Mouse (Mus musculus) forebrain, embryonic 16.5 days (tissue): Measurements from ENCODE around the gene Slc30a9. TPM values are rescaled to one million over a fixed set of nuclear protein-coding genes. Genes with fewer than 3 reads are reported as not detected.
A peak's percentile ranks its signal among the peaks of the same experiment; 100 is the strongest.

ENCODE experiments used
- ATAC-seq: fragments of 200-750 bp; cut with Nextera tagmentation; 2 replicates; pipeline ENCODE4 v1.8.0; 2017; ENCODE audit warnings: mild to moderate bottlenecking, moderate library complexity
- H3K27ac ChIP-seq: fragments of 300-500 bp; sonication (generic); 2 replicates; pipeline ENCODE4 v1.5.1; 2014; ENCODE audit warnings: low read length, control low read depth
- H3K27me3 ChIP-seq: fragments of 300-500 bp; sonication (generic); replicated peaks from 2 replicates; pipeline ENCODE4 v1.6.1; 2014; ENCODE audit warnings: low read length; ENCODE audit not compliant: control insufficient read depth, insufficient read depth
- H3K36me3 ChIP-seq: fragments of 300-500 bp; sonication (generic); 2 replicates; pipeline ENCODE4 v1.6.1; 2014; ENCODE audit not compliant: control insufficient read depth, insufficient read depth
- H3K4me1 ChIP-seq: fragments of 300-500 bp; sonication (generic); replicated peaks from 2 replicates; pipeline ENCODE4 v1.6.1; 2014; ENCODE audit warnings: low read length; ENCODE audit not compliant: control insufficient read depth, insufficient read depth
- H3K4me2 ChIP-seq: fragments of 300-500 bp; sonication (generic); 2 replicates; pipeline ENCODE4 v1.6.1; 2014; ENCODE audit warnings: mild to moderate bottlenecking, low read length, control low read depth
- H3K4me3 ChIP-seq: fragments of 300-500 bp; sonication (generic); replicated peaks from 2 replicates; pipeline ENCODE4 v1.5.1; 2014; ENCODE audit warnings: mild to moderate bottlenecking, low read length, control low read depth
- H3K9ac ChIP-seq: fragments of 300-500 bp; sonication (generic); replicated peaks from 2 replicates; pipeline ENCODE4 v1.6.1; 2014; ENCODE audit warnings: low read depth, low read length, control low read depth
- H3K9me3 ChIP-seq: fragments of 300-500 bp; sonication (generic); 2 replicates; pipeline ENCODE4 v1.6.1; 2016; ENCODE audit warnings: low read length; ENCODE audit not compliant: control insufficient read depth
- WGBS: fragments of 180-500 bp; shearing (Covaris S2); extraction: QIAGEN DNeasy Blood & Tissue Kit; methylation state at CpG from one replicate; pipeline ENCODE4 v1.1.7; 2014; 5-methylcytosine and 5-hydroxymethylcytosine counted together
- polyA plus RNA-seq: library from polyadenylated mRNA; unstranded; fragments of >200 nt; fragmentation: Nextera tagmentation; extraction: Ambion mirVana; gene quantifications from 2 replicates; pipeline ENCODE4 v1.2.1, GENCODE M21; 2015

Gene Slc30a9
- 147 and 159 TPM in 2 replicates for polyA plus RNA-seq

DNA sequence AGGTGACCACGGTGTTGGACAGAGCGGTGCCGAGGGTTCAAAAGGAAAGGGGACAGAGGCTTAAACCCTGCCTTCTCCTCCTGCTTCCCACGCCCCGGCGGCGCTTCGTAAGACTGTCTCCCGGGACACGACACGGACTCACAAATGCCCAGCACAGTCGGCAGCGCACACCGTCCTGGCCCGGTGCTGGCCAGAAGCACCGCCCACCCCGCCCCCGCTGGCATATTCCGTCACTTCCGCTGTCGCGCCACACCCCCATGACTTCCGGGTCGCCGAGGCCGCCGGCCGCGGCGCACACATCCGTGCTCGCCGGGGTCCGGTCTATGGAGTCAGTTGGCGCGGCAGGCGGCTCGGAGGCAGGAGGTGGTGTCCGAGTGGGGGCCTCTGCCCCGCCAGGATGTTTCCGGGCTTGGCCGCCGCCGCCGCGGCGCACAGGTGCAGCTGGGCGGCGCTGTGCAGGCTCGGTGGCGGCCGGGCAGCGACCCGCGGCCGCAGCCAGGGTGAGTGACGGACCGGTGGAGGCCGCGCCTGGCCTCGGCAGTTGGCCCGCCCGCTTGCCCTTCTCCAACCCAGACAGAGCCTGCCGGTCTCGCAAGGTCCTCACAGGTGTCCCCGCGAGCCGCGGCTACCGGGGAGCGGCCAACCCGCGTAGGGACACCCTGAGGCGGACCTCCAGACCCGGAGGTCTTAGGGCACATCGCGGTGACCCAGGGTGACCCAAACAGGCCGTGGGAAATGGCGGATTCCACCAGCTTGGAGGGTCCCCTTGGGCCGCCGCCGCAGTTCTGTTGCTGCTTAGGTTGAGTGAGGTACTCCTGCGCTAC lies at the start of gene Slc30a9:
Gene Slc30a9 (plus strand): TSS at position 258 of the 824 bp plus-strand sequence.
- Histone ChIP-seq H3K4me1 (peaks cover 11% of the 10 kb centered on the region), H3K27me3 (no peaks in the 10 kb centered on the region), H3K27ac (peak within 1 kb of the TSS; percentile 75), H3K9me3 (no peaks in the 10 kb centered on the region), H3K36me3 (no peaks in the 10 kb centered on the region), H3K4me2 (peak within 1 kb of the TSS; percentile 73), H3K4me3 (peak within 1 kb of the TSS; percentile 99), H3K9ac (peak within 1 kb of the TSS; percentile 93)
- under 1% methylated on average over 80 of the region's 83 CpGs for WGBS
- ATAC-seq = peak; percentile 96

DNA sequence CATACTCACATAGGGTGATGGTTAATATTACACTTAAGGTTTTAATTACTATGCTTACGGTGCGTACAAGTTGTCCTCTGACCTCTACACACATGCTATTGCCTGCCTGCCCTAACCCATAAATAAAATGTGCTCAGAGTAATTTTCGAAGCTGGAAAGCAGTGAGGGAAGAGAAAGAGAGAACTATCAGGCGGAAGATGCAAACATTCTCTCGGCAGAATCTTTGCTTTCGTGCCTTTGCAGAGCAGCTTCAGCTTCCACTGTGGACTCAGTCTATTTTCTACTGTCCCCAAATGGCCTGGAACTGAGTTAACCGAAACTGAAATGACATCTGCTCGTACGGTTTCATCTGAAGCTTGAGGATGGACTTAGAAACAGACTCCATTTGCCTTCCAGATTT lies 48.3 kb upstream of the Slc30a9 start:
- H3K27ac ChIP-seq = no peak overlapping the region
- ATAC-seq = no peak
- peaks cover 15% of the 10 kb centered on the region for H3K4me1 ChIP-seq
- no peak overlapping the region for H3K4me3 ChIP-seq
- no peak overlapping the region for H3K9ac ChIP-seq
- WGBS = 87% methylated on average over 9 of the region's 9 CpGs
- no peaks in the 10 kb centered on the region for H3K36me3 ChIP-seq
- no peaks in the 10 kb centered on the region for H3K9me3 ChIP-seq
- H3K27me3 ChIP-seq = no peaks in the 10 kb centered on the region
- H3K4me2 ChIP-seq = no peak overlapping the region

DNA sequence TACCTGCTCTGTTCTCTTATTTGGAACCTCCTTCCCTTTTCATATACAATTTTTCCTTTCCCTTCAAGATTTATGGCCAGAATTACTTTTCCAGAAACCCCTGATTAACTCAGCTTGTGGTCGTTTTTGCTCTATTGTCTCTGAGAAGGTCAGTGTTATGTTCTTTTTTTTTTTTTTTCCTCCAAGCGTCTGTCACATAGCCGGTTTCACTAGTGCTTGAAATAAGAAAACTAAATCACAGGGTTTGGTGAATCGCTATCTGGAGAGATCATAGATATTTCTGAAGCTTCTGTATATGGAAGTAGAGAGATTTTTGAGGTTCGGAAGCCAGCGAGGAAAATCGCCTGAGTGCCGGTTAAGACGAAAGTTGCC lies 46.6 kb upstream of the Slc30a9 start:
- no peak; the same call in 1 of the 2 replicates for ATAC-seq
- 0% methylated on average over 9 of the region's 9 CpGs for WGBS
- Histone ChIP-seq H3K9ac (peak overlapping the region; percentile 45; the same call in 1 of the 2 replicates), H3K9me3 (no peaks in the 10 kb centered on the region), H3K27ac (no peak overlapping the region), H3K4me3 (peak overlapping the region; percentile 99), H3K36me3 (peaks cover 6% of the 10 kb centered on the region), H3K4me1 (peaks cover 15% of the 10 kb centered on the region), H3K27me3 (no peaks in the 10 kb centered on the region), H3K4me2 (peak overlapping the region; percentile 56)

DNA sequence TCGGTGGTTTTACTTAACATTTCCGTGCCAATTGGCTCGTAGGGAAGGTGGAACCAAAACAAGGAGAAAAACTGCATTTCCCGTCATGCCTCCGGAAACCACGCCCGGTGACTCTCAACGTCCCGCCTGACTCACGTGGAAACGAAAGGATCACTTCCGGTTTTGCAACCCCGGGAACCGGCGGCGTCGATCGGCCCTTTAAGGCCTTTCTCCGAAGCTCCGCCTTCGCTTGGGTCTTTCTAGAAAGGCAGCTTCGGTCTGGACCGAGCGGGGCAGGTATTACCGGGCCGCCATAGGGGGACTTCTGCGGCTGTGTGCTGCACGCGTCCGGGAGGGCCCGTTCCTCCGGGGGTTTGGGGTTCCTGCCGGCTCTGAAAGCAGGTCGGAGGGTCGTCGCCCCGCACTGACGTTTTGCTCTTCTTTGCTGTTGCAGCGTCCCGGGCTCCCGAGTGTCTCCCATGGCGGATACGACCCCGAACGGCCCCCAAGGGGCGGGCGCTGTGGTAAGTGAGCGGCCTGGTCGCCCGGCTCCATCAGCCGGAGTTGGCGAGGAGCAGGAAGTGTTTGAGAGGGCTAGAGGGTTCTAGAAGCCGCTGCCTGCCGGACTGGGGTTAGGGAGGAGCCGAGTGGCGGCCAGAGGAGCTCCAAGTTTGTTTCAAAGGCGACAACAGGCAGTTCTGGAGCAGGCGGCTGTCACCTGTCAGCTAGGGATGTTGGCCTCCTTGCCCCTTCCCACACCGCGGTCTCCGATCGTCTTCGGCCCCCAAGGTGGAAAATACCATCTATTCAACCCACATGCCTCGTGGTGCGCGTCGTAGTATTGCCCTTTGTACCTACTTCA lies 46.0 kb upstream of the Slc30a9 start, which contains the start of gene Tmem33:
Gene Tmem33 (plus strand): TSS at position 35 of the 841 bp plus-strand sequence.
- no peaks in the 10 kb centered on the region for H3K9me3 ChIP-seq
- peak within 1 kb of the TSS; percentile 99 for H3K4me3 ChIP-seq
- peak within 1 kb of the TSS; percentile 90 for H3K9ac ChIP-seq
- peaks cover 15% of the 10 kb centered on the region for H3K4me1 ChIP-seq
- peak within 1 kb of the TSS; percentile 83 for H3K4me2 ChIP-seq
- under 1% methylated on average over 67 of the region's 67 CpGs for WGBS
- peak; percentile 92 for ATAC-seq
- H3K27ac ChIP-seq = peak within 1 kb of the TSS; percentile 94
- peaks cover 12% of the 10 kb centered on the region for H3K36me3 ChIP-seq
- no peaks in the 10 kb centered on the region for H3K27me3 ChIP-seq

DNA sequence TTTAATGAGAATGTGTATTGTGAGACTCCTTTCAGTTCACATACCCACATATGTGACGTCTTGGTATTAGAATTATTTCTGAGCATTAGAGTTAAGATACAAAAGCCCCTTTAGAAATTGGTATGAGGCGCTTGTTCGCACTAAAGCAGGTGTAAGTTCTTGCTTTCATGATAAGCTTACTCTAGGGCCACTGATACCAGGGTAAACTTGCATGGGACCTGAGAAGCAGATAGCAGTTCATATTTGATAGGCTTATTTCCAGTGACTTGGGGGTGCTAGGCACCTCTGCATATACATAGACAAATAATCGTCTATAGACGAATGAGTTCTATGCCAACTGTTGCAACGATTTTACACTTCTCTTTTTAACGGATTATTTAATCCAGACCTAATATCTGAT lies 43.8 kb upstream of the Slc30a9 start:
- Histone ChIP-seq H3K4me2 (no peak overlapping the region), H3K4me1 (peaks cover 15% of the 10 kb centered on the region), H3K36me3 (peaks cover 29% of the 10 kb centered on the region), H3K27me3 (no peaks in the 10 kb centered on the region), H3K27ac (no peak overlapping the region), H3K9me3 (no peaks in the 10 kb centered on the region), H3K4me3 (no peak overlapping the region), H3K9ac (no peak overlapping the region)
- WGBS = 91% methylated on average over 7 of the region's 7 CpGs
- no peak for ATAC-seq

DNA sequence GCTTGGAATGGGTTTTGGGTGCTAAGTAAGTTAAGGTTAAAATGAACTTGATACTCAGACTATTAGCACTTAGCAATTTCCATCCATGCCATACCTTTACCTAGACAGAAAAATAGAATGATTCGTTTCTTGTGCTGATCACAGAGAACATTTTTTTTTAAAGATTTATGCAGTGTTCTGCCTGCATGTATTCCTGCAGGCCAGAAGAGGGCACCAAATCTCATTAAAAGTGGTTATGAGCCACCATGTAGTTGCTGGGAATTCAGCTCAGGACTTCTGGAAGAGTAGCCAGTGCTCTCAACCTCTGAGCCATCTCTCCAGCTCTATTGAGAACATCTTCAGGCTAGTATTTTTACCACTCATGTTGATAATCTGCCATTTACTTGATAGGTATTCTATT lies 40.6 kb upstream of the Slc30a9 start:
- Histone ChIP-seq H3K9me3 (no peaks in the 10 kb centered on the region), H3K36me3 (peaks cover 41% of the 10 kb centered on the region)

DNA sequence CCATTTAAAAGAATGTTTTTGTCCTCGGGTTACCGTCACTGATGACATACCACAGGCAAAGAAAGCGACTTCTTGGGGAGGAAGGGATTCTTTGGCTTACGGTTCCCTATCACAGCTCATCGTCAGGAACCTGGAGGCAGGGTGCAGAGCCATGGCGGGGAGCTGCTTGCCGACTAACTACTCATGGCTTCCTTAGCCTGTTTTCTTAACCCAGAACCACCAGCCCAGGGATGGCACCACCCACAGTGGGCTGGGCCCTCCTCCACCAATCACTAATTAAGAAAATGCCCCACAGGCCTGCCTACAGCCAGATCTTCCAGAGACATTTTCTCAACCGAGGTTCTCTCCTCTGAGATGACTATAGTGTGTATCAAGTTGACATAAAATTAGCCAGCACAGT lies 37.4 kb upstream of the Slc30a9 start:
- Histone ChIP-seq H3K9ac (no peak overlapping the region), H3K27ac (no peak overlapping the region), H3K4me2 (no peak overlapping the region), H3K36me3 (peaks cover 39% of the 10 kb centered on the region), H3K27me3 (no peaks in the 10 kb centered on the region), H3K9me3 (no peaks in the 10 kb centered on the region), H3K4me3 (no peak overlapping the region), H3K4me1 (no peaks in the 10 kb centered on the region)
- ATAC-seq = no peak
- WGBS = 92% methylated on average over 8 of the region's 8 CpGs

More for the DNA sequence above, 40.6 kb upstream of the Slc30a9 start:
- no peaks in the 10 kb centered on the region for H3K27me3 ChIP-seq
- no peak overlapping the region for H3K4me3 ChIP-seq
- H3K27ac ChIP-seq = no peak overlapping the region
- peaks cover 12% of the 10 kb centered on the region for H3K4me1 ChIP-seq
- H3K9ac ChIP-seq = no peak overlapping the region
- no peak for ATAC-seq
- H3K4me2 ChIP-seq = no peak overlapping the region
- 93% methylated on average over 1 of the region's 1 CpGs for WGBS

DNA sequence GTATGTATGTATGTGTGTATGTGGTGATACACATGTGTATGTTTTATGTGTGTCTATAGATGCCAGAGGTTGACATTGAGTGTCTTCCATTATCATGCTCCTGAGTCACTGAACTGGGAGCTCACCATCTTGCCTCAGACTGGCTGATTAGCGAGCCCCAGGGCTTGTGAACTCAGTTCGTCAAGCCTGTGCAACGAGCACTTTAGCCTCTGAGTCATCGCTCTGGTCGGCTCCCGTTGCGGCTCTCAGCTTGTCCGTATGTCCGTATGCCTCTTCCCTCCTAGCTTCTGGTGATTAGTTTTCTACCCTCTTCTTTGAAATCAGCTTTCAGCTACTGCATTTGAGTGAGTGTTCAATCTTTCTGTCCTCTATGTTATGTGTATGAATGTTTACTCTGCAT lies 27.3 kb upstream of the Slc30a9 start:
- H3K4me2 ChIP-seq = no peak overlapping the region
- no peak overlapping the region for H3K9ac ChIP-seq
- H3K9me3 ChIP-seq = no peaks in the 10 kb centered on the region
- H3K4me3 ChIP-seq = no peak overlapping the region
- H3K27ac ChIP-seq = no peak overlapping the region
- ATAC-seq = no peak
- H3K4me1 ChIP-seq = no peaks in the 10 kb centered on the region
- peaks cover 7% of the 10 kb centered on the region for H3K36me3 ChIP-seq
- WGBS = 88% methylated on average over 9 of the region's 9 CpGs
- no peaks in the 10 kb centered on the region for H3K27me3 ChIP-seq

DNA sequence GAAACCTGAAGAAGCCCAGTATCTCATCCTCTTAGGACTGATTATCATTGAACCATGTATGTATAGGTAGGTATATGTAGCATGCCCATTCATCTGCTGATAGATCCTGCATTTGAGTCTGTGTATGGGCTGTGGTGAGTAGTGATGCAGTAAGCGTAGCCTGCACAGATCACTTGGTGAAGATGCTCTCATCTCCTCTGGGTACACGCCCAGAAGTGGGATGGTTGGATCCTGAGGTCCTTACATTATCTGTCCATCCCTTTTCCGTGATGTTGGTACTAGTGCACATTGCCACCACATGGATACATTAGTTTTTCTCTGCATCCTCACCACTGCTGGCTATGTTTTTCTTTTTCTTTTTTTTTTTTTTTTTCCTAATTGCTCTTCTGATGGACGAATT lies 26.9 kb upstream of the Slc30a9 start:
- no peaks in the 10 kb centered on the region for H3K9me3 ChIP-seq
- no peak overlapping the region for H3K4me3 ChIP-seq
- 96% methylated on average over 4 of the region's 4 CpGs for WGBS
- peaks cover 11% of the 10 kb centered on the region for H3K36me3 ChIP-seq
- no peak overlapping the region for H3K4me2 ChIP-seq
- no peaks in the 10 kb centered on the region for H3K27me3 ChIP-seq
- ATAC-seq = no peak
- H3K27ac ChIP-seq = no peak overlapping the region
- H3K9ac ChIP-seq = no peak overlapping the region
- no peaks in the 10 kb centered on the region for H3K4me1 ChIP-seq
